Mouse (Mus musculus) lung, postnatal 0 days (tissue): Measurements from ENCODE around the gene Pls1.

ENCODE experiments used
- CTCF ChIP-seq: IDR thresholded peaks from 2 replicates; pipeline ENCODE4 v1.5.1; 2016; ENCODE audit warnings: antibody characterized with exemption, mild to moderate bottlenecking
- EP300 ChIP-seq: IDR thresholded peaks from 2 replicates; pipeline ENCODE4 v1.6.1; 2016; ENCODE audit warnings: antibody characterized with exemption, mild to moderate bottlenecking, control low read depth

DNA sequence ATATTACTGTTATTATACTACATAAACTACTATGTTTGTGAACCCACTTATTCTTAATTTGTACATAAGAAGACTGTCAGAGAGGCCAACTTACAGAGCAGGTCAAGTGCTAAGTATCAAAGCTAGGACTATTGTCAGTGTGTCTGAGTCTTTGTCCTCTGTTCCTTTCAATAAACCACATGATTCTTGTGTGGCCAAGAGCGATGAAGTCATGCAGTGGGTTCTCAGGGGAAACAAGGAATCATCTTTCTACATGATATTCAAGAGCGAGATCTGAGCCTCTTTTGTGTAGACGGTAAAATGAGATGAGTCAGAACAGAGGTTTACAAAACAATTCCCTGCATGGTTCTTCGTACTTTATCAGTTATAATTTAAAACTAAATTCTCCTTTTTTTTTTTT lies 35.5 kb downstream of the Pls1 start:
- TF ChIP-seq CTCF = no peak
- no peak for TF ChIP-seq EP300
